ENCODE assay signal across 16 mouse cellular contexts in genomic region chr2:78983944-78984498, GRCm38 (mm10).
"Had no signal": no experiment of that assay in that cellular context is flagged by ENCODE, and none has a peak within 500 bp of the region (broad histone marks: within the 10 kb centered on the region; RNA-seq: fewer than 3 reads in every experiment).

No protein-coding gene starts in this region.

- H3K4me1 ChIP-seq: limb, embryonic 13.5 days; megakaryocyte, embryonic 14.5 days had no signal

- H3K9ac ChIP-seq: limb, embryonic 13.5 days; lung, embryonic 14.5 days had no signal

- H3K27ac ChIP-seq: kidney, postnatal 0 days; layer of hippocampus, adult 2 months; limb, embryonic 13.5 days; macrophage had no signal

- DNase-seq: kidney, adult 18-20 months; kidney, postnatal 25 days; layer of hippocampus, adult 9-11 months; left cerebral cortex, postnatal 4 days; lung, embryonic 14.5 days; midbrain, embryonic 14.5 days; thymus, adult 18-20 months; thymus, postnatal 36 days had no signal

- ATAC-seq: intestine, embryonic 16.5 days; lung, postnatal 0 days had no signal

- H3K4me3 ChIP-seq: layer of hippocampus, adult 2 months; limb, embryonic 13.5 days; megakaryocyte, embryonic 14.5 days had no signal

- H3K4me2 ChIP-seq: limb, embryonic 13.5 days; lung, embryonic 14.5 days; midbrain, embryonic 11.5 days had no signal

- H3K27me3 ChIP-seq: limb, embryonic 13.5 days; megakaryocyte, embryonic 14.5 days had no signal

- H3K9me3 ChIP-seq: limb, embryonic 13.5 days had no signal

- H3K36me3 ChIP-seq: limb, embryonic 13.5 days had no signal
